Mouse (Mus musculus) bone marrow, adult 2 months (tissue): ENCODE results near the gene Anxa1. TPM values are rescaled to one million over a fixed set of nuclear protein-coding genes. Genes with fewer than 3 reads are reported as not detected.
A peak's percentile ranks its signal among the peaks of the same experiment; 100 is the strongest.

Source experiments
- H3K27ac ChIP-seq: fragments of 200-500 bp; 2 replicates; pipeline ENCODE4 v1.5.1; 2012; ENCODE audit warnings: low read depth, mild to moderate bottlenecking, control low read depth, inconsistent platforms, low read length; ENCODE audit not compliant: control insufficient read depth, poor library complexity, insufficient read depth
- H3K4me1 ChIP-seq: fragments of 200-500 bp; 2 replicates; pipeline ENCODE4 v1.6.1; 2011; ENCODE audit warnings: low read length; ENCODE audit not compliant: control insufficient read depth, insufficient read depth
- H3K4me3 ChIP-seq: fragments of 200-500 bp; replicated peaks from 2 replicates; pipeline ENCODE3; 2011; ENCODE audit warnings: mild to moderate bottlenecking, low read depth, low read length, control low read depth; ENCODE audit not compliant: control insufficient read depth
- CTCF ChIP-seq: fragments of 200-500 bp; IDR thresholded peaks from 2 replicates; pipeline ENCODE4 v1.5.1; 2011; ENCODE audit warnings: low read length, control low read depth; ENCODE audit not compliant: control insufficient read depth, insufficient read depth
- POLR2A ChIP-seq: fragments of 200-500 bp; IDR thresholded peaks from 2 replicates; pipeline ENCODE4 v1.6.1; 2011; ENCODE audit warnings: low read depth, mild to moderate bottlenecking, control low read depth, low read length, borderline replicate concordance; ENCODE audit not compliant: control insufficient read depth
- WGBS: fragments of 180-500 bp; shearing (Covaris S2); methylation state at CpG from one replicate; pipeline ENCODE4 v1.1.7; 2018; 5-methylcytosine and 5-hydroxymethylcytosine counted together
- polyA plus RNA-seq: library from polyadenylated mRNA; stranded (reverse); fragments of >200 nt; gene quantifications from 2 replicates; pipeline ENCODE4 v1.2.4, GENCODE M21; 2011; ENCODE audit warnings: low replicate concordance; ENCODE audit not compliant: missing spikeins, insufficient read depth, insufficient read length

Anxa1 gene
- polyA plus RNA-seq, 1 experiment = 331 TPM

- TF ChIP-seq CTCF = no peak
- no peaks in the 10 kb centered on the region for H3K4me1 ChIP-seq
- peak overlapping the region; percentile 57 for H3K27ac ChIP-seq
- H3K4me3 ChIP-seq = peak overlapping the region; percentile 63
- WGBS = 14% methylated on average over 7 of the region's 7 CpGs
These were observed 1.0 kb downstream of the Anxa1 start for GRCm38 (mm10) chr19:20389723-20390122.

- TF ChIP-seq CTCF = no peak
- no peak for TF ChIP-seq POLR2A
- peak overlapping the region; percentile 63 for H3K4me3 ChIP-seq
- no peak overlapping the region for H3K27ac ChIP-seq
- no peaks in the 10 kb centered on the region for H3K4me1 ChIP-seq
- WGBS = 1% methylated on average over 6 of the region's 6 CpGs
These were observed 1.5 kb downstream of the Anxa1 start for GRCm38 (mm10) chr19:20389245-20389644.

GRCm38 (mm10) chr19:20388276-20388675 is 2.5 kb downstream of the Anxa1 start:
- WGBS = 81% methylated on average over 6 of the region's 6 CpGs
- TF ChIP-seq POLR2A = no peak

GRCm38 (mm10) chr19:20386296-20386695 is 4.4 kb downstream of the Anxa1 start:
- no peak overlapping the region for H3K27ac ChIP-seq
- WGBS = 49% methylated on average over 2 of the region's 2 CpGs
- TF ChIP-seq POLR2A (no peak), CTCF (no peak)
- H3K4me3 ChIP-seq = peak overlapping the region; percentile 18
- no peaks in the 10 kb centered on the region for H3K4me1 ChIP-seq

More at GRCm38 (mm10) chr19:20388276-20388675, 2.5 kb downstream of the Anxa1 start:
- peak overlapping the region; percentile 52 for H3K4me3 ChIP-seq
- no peaks in the 10 kb centered on the region for H3K4me1 ChIP-seq
- peak overlapping the region; percentile 18; the same call in 1 of the 2 replicates for H3K27ac ChIP-seq

- Histone ChIP-seq H3K4me3 (no peak overlapping the region), H3K4me1 (no peaks in the 10 kb centered on the region), H3K27ac (no peak overlapping the region)
- 81% methylated on average over 6 of the region's 6 CpGs for WGBS
- no peak for TF ChIP-seq POLR2A
- no peak for TF ChIP-seq CTCF
These were observed 5.1 kb downstream of the Anxa1 start for GRCm38 (mm10) chr19:20385645-20386044.

GRCm38 (mm10) chr19:20381207-20381752 is 9.5 kb downstream of the Anxa1 start:
- Histone ChIP-seq H3K4me1 (no peaks in the 10 kb centered on the region), H3K27ac (no peak overlapping the region), H3K4me3 (no peak overlapping the region)
- no peak for TF ChIP-seq POLR2A
- no peak for TF ChIP-seq CTCF
- 59% methylated on average over 2 of the region's 2 CpGs for WGBS

- TF ChIP-seq POLR2A (no peak), CTCF (no peak)
- H3K27ac ChIP-seq = no peak overlapping the region
- H3K4me3 ChIP-seq = no peak overlapping the region
- no peaks in the 10 kb centered on the region for H3K4me1 ChIP-seq
- 83% methylated on average over 2 of the region's 2 CpGs for WGBS
These were observed 20.6 kb downstream of the Anxa1 start for GRCm38 (mm10) chr19:20370175-20370574.

- Histone ChIP-seq H3K4me3 (no peak overlapping the region), H3K27ac (no peak overlapping the region), H3K4me1 (no peaks in the 10 kb centered on the region; the same call in 1 of the 2 replicates)
- 82% methylated on average over 5 of the region's 5 CpGs for WGBS
- no peak for TF ChIP-seq POLR2A
- TF ChIP-seq CTCF = no peak
These were observed 24.2 kb downstream of the Anxa1 start for GRCm38 (mm10) chr19:20366571-20366970.

GRCm38 (mm10) chr19:20366010-20366409 is 24.7 kb downstream of the Anxa1 start:
- Histone ChIP-seq H3K4me1 (no peaks in the 10 kb centered on the region; the same call in 1 of the 2 replicates), H3K4me3 (no peak overlapping the region), H3K27ac (no peak overlapping the region)
- WGBS = 66% methylated on average over 2 of the region's 2 CpGs
- TF ChIP-seq CTCF (no peak), POLR2A (no peak)
